Mouse (Mus musculus): ENCODE data around the gene Zfand2a. TPM values are rescaled to one million over a fixed set of nuclear protein-coding genes. Genes with fewer than 3 reads are reported as not detected.

The Zfand2a gene
- polyA plus RNA-seq, 1 experiment from 2014 or later, result 7.1 TPM

DNA sequence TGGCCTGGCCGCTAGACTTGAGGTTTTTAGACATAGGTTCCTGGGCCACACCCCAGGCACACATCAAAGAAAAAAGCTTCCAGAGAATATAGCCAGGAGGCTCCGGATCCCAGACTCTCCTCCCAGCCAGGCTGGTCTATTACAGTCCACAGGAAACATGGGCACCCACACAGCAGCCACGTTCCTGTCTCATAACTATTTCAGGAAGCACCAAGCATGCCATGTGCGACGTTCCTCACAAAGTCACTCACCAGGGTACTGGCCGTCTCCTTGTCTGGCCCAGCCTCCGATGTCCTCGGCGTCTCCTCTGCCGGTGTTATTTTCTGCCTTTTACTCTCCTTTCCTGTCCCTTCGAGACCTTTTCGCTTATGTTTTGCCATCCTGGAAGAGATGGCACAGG, 29.2 kb downstream of the Zfand2a start:
- ATAC-seq (ENCODE audit: insufficient read depth, low FRiP score), result no peak
- H3K27ac ChIP-seq (ENCODE audit: low read length), result no peak overlapping the region
- peaks cover 8% of the 10 kb centered on the region; the same call in 1 of the 2 replicates for H3K4me1 ChIP-seq (ENCODE audit: control insufficient read depth, insufficient read depth, low read length)
- no peaks in the 10 kb centered on the region; the same call in 1 of the 2 replicates for H3K36me3 ChIP-seq (ENCODE audit: control insufficient read depth, insufficient read depth, low read length)
- H3K9me3 ChIP-seq (replicated peaks; ENCODE audit: control insufficient read depth, low read length), result no peaks in the 10 kb centered on the region
- no peak overlapping the region for H3K9ac ChIP-seq (ENCODE audit: low read length)
- WGBS, result 87% methylated on average over 12 of the region's 12 CpGs
- H3K4me3 ChIP-seq (replicated peaks; ENCODE audit: low read length), result no peak overlapping the region
- H3K4me2 ChIP-seq (ENCODE audit: low read depth, low read length), result no peak overlapping the region
- no peaks in the 10 kb centered on the region for H3K27me3 ChIP-seq (ENCODE audit: control insufficient read depth, insufficient read depth, low read length)

DNA sequence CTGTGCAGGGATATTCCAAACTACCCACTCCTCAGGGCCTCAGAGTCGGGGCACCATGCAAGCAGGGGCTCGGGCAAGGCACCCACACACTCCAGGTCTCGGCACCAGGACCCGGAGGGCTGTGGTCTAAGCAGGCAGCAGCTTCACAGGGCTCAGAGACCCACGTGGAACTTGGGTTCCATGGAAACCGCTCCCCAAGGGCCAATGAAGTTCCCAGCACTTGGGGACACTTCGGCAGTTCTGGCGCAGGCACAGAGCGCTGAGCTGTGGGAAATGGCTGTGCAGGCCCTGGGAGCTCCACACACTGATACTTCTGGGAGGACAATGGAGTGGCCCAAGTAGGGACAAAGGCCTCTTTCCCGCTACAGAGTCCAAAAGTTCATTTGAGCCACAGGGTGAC, 31.3 kb downstream of the Zfand2a start:
- H3K4me3 ChIP-seq (replicated peaks; ENCODE audit: low read length), result no peak overlapping the region
- H3K27ac ChIP-seq (ENCODE audit: low read length), result peak overlapping the region; percentile 8; the same call in 1 of the 2 replicates
- H3K9ac ChIP-seq (ENCODE audit: low read length), result no peak overlapping the region
- WGBS, result 89% methylated on average over 10 of the region's 10 CpGs
- no peaks in the 10 kb centered on the region for H3K27me3 ChIP-seq (ENCODE audit: control insufficient read depth, insufficient read depth, low read length)
- peaks cover 9% of the 10 kb centered on the region for H3K4me1 ChIP-seq (ENCODE audit: control insufficient read depth, insufficient read depth, low read length)
- no peaks in the 10 kb centered on the region; the same call in 1 of the 2 replicates for H3K36me3 ChIP-seq (ENCODE audit: control insufficient read depth, insufficient read depth, low read length)
- no peak for ATAC-seq (ENCODE audit: insufficient read depth, low FRiP score)
- no peak overlapping the region for H3K4me2 ChIP-seq (ENCODE audit: low read depth, low read length)
- H3K9me3 ChIP-seq (replicated peaks; ENCODE audit: control insufficient read depth, low read length), result no peaks in the 10 kb centered on the region

DNA sequence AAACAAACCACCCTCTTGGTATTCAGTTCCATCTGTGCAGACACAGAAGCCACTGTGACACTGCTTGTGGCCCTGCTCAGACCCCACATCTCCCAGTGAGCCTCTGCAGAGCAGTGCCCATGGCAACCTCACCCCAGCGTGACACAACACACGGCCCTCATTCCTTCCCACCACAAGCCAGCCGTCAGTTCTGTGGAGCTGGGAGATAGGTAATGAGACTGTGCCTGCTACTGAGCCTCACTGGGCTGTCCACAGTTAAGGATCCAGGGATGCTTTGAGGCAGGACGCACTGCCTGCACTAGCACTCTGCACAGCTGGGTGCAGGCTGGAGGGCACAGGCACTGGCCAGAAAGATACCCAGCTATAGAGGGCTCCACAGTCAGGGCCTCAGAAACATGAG, 34.4 kb downstream of the Zfand2a start:
- 49% methylated on average over 4 of the region's 4 CpGs for WGBS
- Histone ChIP-seq H3K4me2 (ENCODE audit: low read depth, low read length) (no peak overlapping the region), H3K27ac (ENCODE audit: low read length) (no peak overlapping the region), H3K9ac (ENCODE audit: low read length) (peak overlapping the region; percentile 26; the same call in 1 of the 2 replicates), H3K4me3 (replicated peaks; ENCODE audit: low read length) (no peak overlapping the region), H3K36me3 (ENCODE audit: control insufficient read depth, insufficient read depth, low read length) (no peaks in the 10 kb centered on the region), H3K27me3 (ENCODE audit: control insufficient read depth, insufficient read depth, low read length) (no peaks in the 10 kb centered on the region), H3K9me3 (replicated peaks; ENCODE audit: control insufficient read depth, low read length) (no peaks in the 10 kb centered on the region), H3K4me1 (ENCODE audit: control insufficient read depth, insufficient read depth, low read length) (peaks cover 10% of the 10 kb centered on the region)
- ATAC-seq (ENCODE audit: insufficient read depth, low FRiP score), result no peak

GRCm38 (mm10) chr5:139449161-139449791, 35.1 kb downstream of the Zfand2a start:
- H3K27me3 ChIP-seq (ENCODE audit: control insufficient read depth, insufficient read depth, low read length), result no peaks in the 10 kb centered on the region
- no peak for ATAC-seq (ENCODE audit: insufficient read depth, low FRiP score)
- 43% methylated on average over 5 of the region's 5 CpGs for WGBS

GRCm38 (mm10) chr5:139448025-139448424, 36.3 kb downstream of the Zfand2a start:
- no peak overlapping the region for H3K27ac ChIP-seq (ENCODE audit: low read length)
- H3K9ac ChIP-seq (ENCODE audit: low read length), result no peak overlapping the region
- no peak overlapping the region for H3K4me2 ChIP-seq (ENCODE audit: low read depth, low read length)
- 61% methylated on average over 6 of the region's 6 CpGs for WGBS
- no peaks in the 10 kb centered on the region for H3K9me3 ChIP-seq (replicated peaks; ENCODE audit: control insufficient read depth, low read length)
- ATAC-seq (ENCODE audit: insufficient read depth, low FRiP score), result no peak
- peaks cover 16% of the 10 kb centered on the region for H3K4me1 ChIP-seq (ENCODE audit: control insufficient read depth, insufficient read depth, low read length)
- no peak overlapping the region for H3K4me3 ChIP-seq (replicated peaks; ENCODE audit: low read length)
- H3K36me3 ChIP-seq (ENCODE audit: control insufficient read depth, insufficient read depth, low read length), result no peaks in the 10 kb centered on the region
- no peaks in the 10 kb centered on the region for H3K27me3 ChIP-seq (ENCODE audit: control insufficient read depth, insufficient read depth, low read length)

More at GRCm38 (mm10) chr5:139449161-139449791, 35.1 kb downstream of the Zfand2a start:
- Histone ChIP-seq H3K4me2 (ENCODE audit: low read depth, low read length) (no peak overlapping the region), H3K4me1 (ENCODE audit: control insufficient read depth, insufficient read depth, low read length) (peaks cover 12% of the 10 kb centered on the region), H3K27ac (ENCODE audit: low read length) (no peak overlapping the region), H3K36me3 (ENCODE audit: control insufficient read depth, insufficient read depth, low read length) (no peaks in the 10 kb centered on the region), H3K9me3 (replicated peaks; ENCODE audit: control insufficient read depth, low read length) (no peaks in the 10 kb centered on the region), H3K9ac (ENCODE audit: low read length) (peak overlapping the region; percentile 31; the same call in 1 of the 2 replicates), H3K4me3 (replicated peaks; ENCODE audit: low read length) (no peak overlapping the region)

DNA sequence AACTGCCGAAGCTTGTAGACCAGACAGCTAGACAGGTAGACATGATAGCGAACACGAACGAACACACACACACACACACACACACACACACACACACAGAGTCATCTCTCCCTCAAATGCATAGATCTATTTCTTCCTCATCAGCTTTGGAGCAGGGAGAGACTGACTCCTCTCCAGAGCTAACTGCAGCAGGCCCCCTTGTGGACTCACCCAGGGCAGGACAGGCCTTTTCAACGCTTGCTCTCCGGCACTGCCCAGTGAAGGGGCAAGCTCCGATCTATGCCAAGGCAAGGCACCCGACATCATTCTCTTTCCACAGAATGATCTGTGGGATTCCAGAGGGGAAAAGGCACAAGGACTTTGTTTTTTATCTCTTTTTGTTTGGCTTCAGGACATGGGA, 39.1 kb downstream of the Zfand2a start:
- Histone ChIP-seq H3K4me3 (replicated peaks; ENCODE audit: low read length) (no peak overlapping the region), H3K27ac (ENCODE audit: low read length) (no peak overlapping the region), H3K27me3 (ENCODE audit: control insufficient read depth, insufficient read depth, low read length) (no peaks in the 10 kb centered on the region), H3K9ac (ENCODE audit: low read length) (no peak overlapping the region), H3K4me2 (ENCODE audit: low read depth, low read length) (no peak overlapping the region), H3K4me1 (ENCODE audit: control insufficient read depth, insufficient read depth, low read length) (peaks cover 26% of the 10 kb centered on the region), H3K9me3 (replicated peaks; ENCODE audit: control insufficient read depth, low read length) (no peaks in the 10 kb centered on the region), H3K36me3 (ENCODE audit: control insufficient read depth, insufficient read depth, low read length) (no peaks in the 10 kb centered on the region)
- 78% methylated on average over 8 of the region's 8 CpGs for WGBS
- no peak for ATAC-seq (ENCODE audit: insufficient read depth, low FRiP score)

GRCm38 (mm10) chr5:139442962-139443361, 41.4 kb downstream of the Zfand2a start:
- H3K36me3 ChIP-seq (ENCODE audit: control insufficient read depth, insufficient read depth, low read length), result no peaks in the 10 kb centered on the region
- ATAC-seq (ENCODE audit: insufficient read depth, low FRiP score), result no peak

DNA sequence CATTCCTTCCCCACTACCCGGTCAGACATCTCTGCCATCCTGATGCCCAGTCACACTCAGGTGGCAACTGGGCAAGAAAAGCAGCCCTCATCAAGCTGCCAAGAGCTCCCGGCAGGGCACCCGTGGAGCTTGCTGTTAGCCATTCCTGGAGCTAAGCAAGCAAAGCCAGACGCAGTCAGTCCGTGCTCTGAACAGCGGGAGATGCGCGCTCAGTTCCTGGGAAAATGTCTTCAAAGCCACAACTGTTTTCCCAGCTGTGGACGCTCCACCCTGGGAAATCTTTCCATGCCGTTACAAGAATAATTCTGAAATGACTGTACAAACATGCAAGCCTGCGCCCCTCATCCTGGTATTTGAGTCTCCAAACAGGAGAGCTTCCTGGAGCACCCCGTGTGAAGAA, 41.9 kb downstream of the Zfand2a start:
- ATAC-seq (ENCODE audit: insufficient read depth, low FRiP score), result no peak
- no peaks in the 10 kb centered on the region for H3K27me3 ChIP-seq (ENCODE audit: control insufficient read depth, insufficient read depth, low read length)
- WGBS, result 69% methylated on average over 12 of the region's 12 CpGs

More at GRCm38 (mm10) chr5:139442962-139443361, 41.4 kb downstream of the Zfand2a start:
- no peak overlapping the region; the same call in 1 of the 2 replicates for H3K27ac ChIP-seq (ENCODE audit: low read length)
- H3K27me3 ChIP-seq (ENCODE audit: control insufficient read depth, insufficient read depth, low read length), result no peaks in the 10 kb centered on the region
- H3K9ac ChIP-seq (ENCODE audit: low read length), result no peak overlapping the region
- peaks cover 20% of the 10 kb centered on the region for H3K4me1 ChIP-seq (ENCODE audit: control insufficient read depth, insufficient read depth, low read length)
- H3K9me3 ChIP-seq (replicated peaks; ENCODE audit: control insufficient read depth, low read length), result no peaks in the 10 kb centered on the region
- no peak overlapping the region for H3K4me2 ChIP-seq (ENCODE audit: low read depth, low read length)
- WGBS, result 58% methylated on average over 4 of the region's 4 CpGs
- H3K4me3 ChIP-seq (replicated peaks; ENCODE audit: low read length), result no peak overlapping the region

GRCm38 (mm10) chr5:139441726-139442018, 42.7 kb downstream of the Zfand2a start:
- no peak for ATAC-seq (ENCODE audit: insufficient read depth, low FRiP score)
- H3K4me2 ChIP-seq (ENCODE audit: low read depth, low read length), result no peak overlapping the region
- WGBS, result 90% methylated on average over 2 of the region's 2 CpGs
- no peaks in the 10 kb centered on the region for H3K36me3 ChIP-seq (ENCODE audit: control insufficient read depth, insufficient read depth, low read length)
- H3K4me1 ChIP-seq (ENCODE audit: control insufficient read depth, insufficient read depth, low read length), result peaks cover 20% of the 10 kb centered on the region
- no peaks in the 10 kb centered on the region for H3K9me3 ChIP-seq (replicated peaks; ENCODE audit: control insufficient read depth, low read length)
- H3K9ac ChIP-seq (ENCODE audit: low read length), result no peak overlapping the region
- no peak overlapping the region for H3K27ac ChIP-seq (ENCODE audit: low read length)
- H3K4me3 ChIP-seq (replicated peaks; ENCODE audit: low read length), result no peak overlapping the region
- H3K27me3 ChIP-seq (ENCODE audit: control insufficient read depth, insufficient read depth, low read length), result no peaks in the 10 kb centered on the region

More for the DNA sequence above, 41.9 kb downstream of the Zfand2a start:
- H3K36me3 ChIP-seq (ENCODE audit: control insufficient read depth, insufficient read depth, low read length), result no peaks in the 10 kb centered on the region
- no peak overlapping the region; the same call in 1 of the 2 replicates for H3K27ac ChIP-seq (ENCODE audit: low read length)
- H3K9ac ChIP-seq (ENCODE audit: low read length), result peak overlapping the region; percentile 46; the same call in 1 of the 2 replicates
- H3K9me3 ChIP-seq (replicated peaks; ENCODE audit: control insufficient read depth, low read length), result no peaks in the 10 kb centered on the region
- H3K4me2 ChIP-seq (ENCODE audit: low read depth, low read length), result no peak overlapping the region
- peaks cover 20% of the 10 kb centered on the region for H3K4me1 ChIP-seq (ENCODE audit: control insufficient read depth, insufficient read depth, low read length)
- no peak overlapping the region for H3K4me3 ChIP-seq (replicated peaks; ENCODE audit: low read length)
